Mouse (Mus musculus) ovary, adult 18-20 months (tissue): ENCODE measurements around the gene Igsf3.
A peak's percentile ranks its signal among the peaks of the same experiment; 100 is the strongest.
"Not testable (repeated sequence)": the region's sequence is repeated elsewhere in the genome, so short reads cannot be mapped to it uniquely, and the experiment has no call there.

Source experiments
- DNase-seq: peaks from one replicate; pipeline ENCODE4 v3.0.0; 2022; ENCODE audit warnings: low spot score, mixed read lengths

Igsf3 gene

GRCm38 (mm10) chr3:101404620-101405415 is 27.9 kb downstream of the Igsf3 start:
- DNase-seq = no peak

GRCm38 (mm10) chr3:101405495-101405894 is 28.6 kb downstream of the Igsf3 start:
- no peak for DNase-seq

GRCm38 (mm10) chr3:101406097-101406496 is 29.2 kb downstream of the Igsf3 start:
- no peak for DNase-seq

- peak; percentile 44 for DNase-seq
These were observed 30.7 kb downstream of the Igsf3 start for GRCm38 (mm10) chr3:101407568-101407967.

GRCm38 (mm10) chr3:101408953-101409750 is 32.3 kb downstream of the Igsf3 start:
- no peak for DNase-seq

GRCm38 (mm10) chr3:101410202-101410601 is 33.3 kb downstream of the Igsf3 start:
- DNase-seq = no peak

GRCm38 (mm10) chr3:101410745-101411144 is 33.9 kb downstream of the Igsf3 start:
- DNase-seq = no peak

- DNase-seq = no peak
These were observed 34.7 kb downstream of the Igsf3 start for GRCm38 (mm10) chr3:101411626-101412025.

- no peak for DNase-seq
These were observed 35.2 kb downstream of the Igsf3 start for GRCm38 (mm10) chr3:101412115-101412514.

GRCm38 (mm10) chr3:101413013-101413412 is 36.1 kb downstream of the Igsf3 start:
- not testable (repeated sequence) for DNase-seq

- no peak for DNase-seq
These were observed 42.1 kb downstream of the Igsf3 start for GRCm38 (mm10) chr3:101418740-101419652.

- no peak for DNase-seq
These were observed 42.7 kb downstream of the Igsf3 start for GRCm38 (mm10) chr3:101419653-101419994.

- no peak for DNase-seq
These were observed 46.3 kb downstream of the Igsf3 start for GRCm38 (mm10) chr3:101423188-101423587.

- peak; percentile 35 for DNase-seq
These were observed 47.5 kb downstream of the Igsf3 start for GRCm38 (mm10) chr3:101424295-101424885.

- no peak for DNase-seq
These were observed 53.3 kb downstream of the Igsf3 start for GRCm38 (mm10) chr3:101429982-101430754.

- DNase-seq = no peak
These were observed 53.9 kb downstream of the Igsf3 start for GRCm38 (mm10) chr3:101430755-101431115.

GRCm38 (mm10) chr3:101435672-101436071 is 58.8 kb downstream of the Igsf3 start:
- no peak for DNase-seq

- no peak for DNase-seq
These were observed 59.6 kb downstream of the Igsf3 start for GRCm38 (mm10) chr3:101436469-101436868.

GRCm38 (mm10) chr3:101437021-101437563 is 60.2 kb downstream of the Igsf3 start:
- no peak for DNase-seq

- no peak for DNase-seq
These were observed 66.5 kb downstream of the Igsf3 start for GRCm38 (mm10) chr3:101443265-101443881.
